Mouse (Mus musculus) thymus, adult 2 months (tissue): ENCODE data around the gene Nup85.

ENCODE experiments used
- CTCF ChIP-seq: fragments of 200-500 bp; IDR thresholded peaks from 2 replicates; pipeline ENCODE4 v1.5.1; 2012; ENCODE audit warnings: mild to moderate bottlenecking, control low read depth, low read length, moderate library complexity, borderline replicate concordance; ENCODE audit not compliant: control insufficient read depth, poor library complexity, insufficient read depth; ENCODE audit errors: extremely low read depth
- POLR2A ChIP-seq: fragments of 200-500 bp; IDR thresholded peaks from 2 replicates; pipeline ENCODE4 v1.6.1; 2012; ENCODE audit warnings: mild to moderate bottlenecking, low read length, control low read depth, moderate library complexity; ENCODE audit not compliant: control insufficient read depth, poor library complexity, insufficient read depth; ENCODE audit errors: extremely low read depth

- TF ChIP-seq CTCF: no peak
- no peak for TF ChIP-seq POLR2A
These were observed 38.9 kb downstream of the Nup85 start for GRCm38 (mm10) chr11:115603128-115603475.
